Mouse (Mus musculus): Measurements from ENCODE around the gene Dguok. TPM values are rescaled to one million over a fixed set of nuclear protein-coding genes. Genes with fewer than 3 reads are reported as not detected.

Gene Dguok
- polyA plus RNA-seq (2017; shearing (Covaris generic)) = 10 to 100 TPM; 88.8 to 89.1 TPM

DNA sequence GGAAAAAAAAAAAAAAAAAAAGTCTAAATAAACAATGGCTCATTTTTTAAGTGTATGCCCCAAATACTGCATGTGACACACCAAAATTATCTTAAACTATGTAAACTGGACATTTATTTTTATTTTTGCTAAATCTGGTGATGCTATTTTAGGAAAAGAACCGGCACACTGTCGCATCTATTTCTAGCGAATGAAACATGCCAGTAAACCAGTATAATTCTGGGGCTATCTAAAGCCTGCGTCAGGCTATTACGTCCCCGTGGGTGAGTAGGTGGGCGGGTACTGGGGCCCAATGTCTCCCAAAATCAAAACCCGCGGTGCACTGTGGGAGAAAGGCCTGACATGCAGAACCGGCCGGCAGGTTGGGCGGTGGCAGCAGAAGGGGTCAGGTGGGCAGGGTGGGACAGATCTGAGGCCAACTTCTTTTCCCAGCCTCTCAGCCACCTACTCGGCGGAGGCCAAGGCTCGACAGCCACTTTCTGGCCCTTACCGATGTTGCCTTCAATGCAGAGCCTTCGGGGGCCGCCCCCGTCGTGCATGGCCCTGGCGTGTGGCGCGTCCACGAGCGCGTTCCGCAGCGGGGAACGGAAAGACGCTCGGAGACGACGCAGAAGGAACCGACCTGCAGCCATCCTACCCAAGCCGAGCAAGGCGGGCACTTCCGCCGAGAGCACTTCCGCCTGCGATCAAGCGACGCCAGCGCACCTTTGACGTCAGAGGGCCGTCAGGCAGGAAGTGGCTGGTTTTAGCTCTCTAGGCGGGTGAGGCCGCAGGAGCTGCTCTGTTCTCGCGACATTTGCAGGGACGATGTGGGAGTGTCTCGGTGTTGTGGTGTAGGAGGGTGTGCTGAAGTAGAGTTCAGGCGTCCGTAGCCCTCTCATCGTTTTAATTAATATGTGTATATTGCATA, at the start of gene Dguok:
Gene Dguok (minus strand): TSS at position 712 of the 910 bp plus-strand sequence.

GRCm38 (mm10) chr6:83536028-83536794, 29.4 kb upstream of the Dguok start, which contains the start of gene Actg2:
TSS of gene Actg2 (minus strand) at chr6:83536265.

DNA sequence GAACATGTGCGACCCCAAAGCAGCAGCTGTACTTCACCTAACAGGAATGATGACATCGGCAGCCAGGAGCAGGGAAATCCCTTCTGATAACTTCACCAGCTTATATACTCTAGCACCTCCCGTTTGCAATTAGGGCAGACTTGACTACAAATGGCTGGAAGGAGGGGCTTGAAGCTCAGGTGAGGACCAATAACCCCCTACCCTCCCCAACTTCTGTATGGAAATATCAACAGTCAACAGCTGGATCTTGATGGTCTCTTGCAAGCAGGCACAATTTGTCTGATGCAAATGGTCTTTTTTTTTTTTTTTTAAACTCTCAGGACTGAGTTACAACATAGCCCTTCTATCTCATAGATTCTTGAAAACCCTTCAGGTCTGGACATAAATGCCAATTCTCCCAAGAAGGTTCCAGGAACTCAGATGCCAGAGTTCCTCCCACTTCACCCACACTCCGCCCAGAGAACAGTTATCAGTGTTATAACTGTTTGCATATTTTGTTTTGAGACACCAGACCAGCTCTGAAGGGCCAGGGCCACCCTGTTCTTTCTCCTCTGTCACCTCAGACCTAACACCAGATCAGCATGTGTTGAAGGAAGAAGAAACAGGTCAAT, 47.6 kb downstream of the Dguok start, which contains the start of gene Tet3:
Gene Tet3 (minus strand): TSS at position 51 of the 611 bp plus-strand sequence.

Other genes with a start within 250 kb of the Dguok start
- gene Mthfd2, start 181.1 kb downstream of the Dguok start, polyA plus RNA-seq (2017; shearing (Covaris generic)) = 10 to 100 TPM; 79.7 to 84.7 TPM
- gene Mob1a, start 181.0 kb downstream of the Dguok start, polyA plus RNA-seq (2017; shearing (Covaris generic)) = 100 to 1,000 TPM; 129 to 176 TPM
- gene Bola3, start 157.8 kb downstream of the Dguok start, polyA plus RNA-seq (2017; shearing (Covaris generic)) = 100 to 1,000 TPM in 1 of 2 experiments, 10 to 100 TPM in 1; 97.1 to 103 TPM
- gene Tet3, start 47.9 kb downstream of the Dguok start, polyA plus RNA-seq (2017; shearing (Covaris generic)) = 10 to 100 TPM; 45.8 to 52.3 TPM
- 10 to 100 TPM; 16.3 to 18.2 TPM for gene Actg2, start 29.3 kb upstream of the Dguok start, polyA plus RNA-seq (2017; shearing (Covaris generic))
- 10 to 100 TPM; 26.0 to 33.6 TPM for gene Stambp, start 65.8 kb upstream of the Dguok start, polyA plus RNA-seq (2017; shearing (Covaris generic))
- under 1 TPM in 1 of 2 experiments, not detected in 1; 0.14 TPM for gene Clec4f, start 149.2 kb upstream of the Dguok start, polyA plus RNA-seq (2017; shearing (Covaris generic))
- not detected for gene Cd207, start 170.9 kb upstream of the Dguok start, polyA plus RNA-seq (2017; shearing (Covaris generic))
- 1 to 10 TPM in 1 of 2 experiments, under 1 TPM in 1; 0.79 to 5.5 TPM for gene Vax2, start 204.3 kb upstream of the Dguok start, polyA plus RNA-seq (2017; shearing (Covaris generic))
- not detected for gene Atp6v1b1, start 236.0 kb upstream of the Dguok start, polyA plus RNA-seq (2017; shearing (Covaris generic))

All from activated CD4-positive, CD25-positive, alpha-beta regulatory T cell (primary cell).